Mouse (Mus musculus): ENCODE measurements around the gene Maz. TPM values are rescaled to one million over a fixed set of nuclear protein-coding genes. Genes with fewer than 3 reads are reported as not detected.
A peak's percentile ranks its signal among the peaks of the same experiment; 100 is the strongest.

The Maz gene
- polyA plus RNA-seq, 1 experiment from 2014 or later = 57.9 TPM

- Histone ChIP-seq H3K9me3 (ENCODE audit: control insufficient read depth, low read length) (no peaks in the 10 kb centered on the region), H3K36me3 (ENCODE audit: control insufficient read depth, insufficient read depth) (peaks cover 11% of the 10 kb centered on the region; the same call in 1 of the 2 replicates), H3K27ac (ENCODE audit: low read length) (no peak overlapping the region), H3K4me1 (replicated peaks; ENCODE audit: control insufficient read depth, insufficient read depth, low read length) (peaks cover 32% of the 10 kb centered on the region), H3K4me3 (replicated peaks; ENCODE audit: low read length) (no peak overlapping the region), H3K4me2 (ENCODE audit: low read length) (no peak overlapping the region), H3K9ac (replicated peaks; ENCODE audit: low read depth, low read length) (no peak overlapping the region), H3K27me3 (replicated peaks; ENCODE audit: control insufficient read depth, insufficient read depth, low read length) (no peaks in the 10 kb centered on the region)
- ATAC-seq = no peak
- 84% methylated on average over 2 of the region's 2 CpGs for WGBS
Observed at GRCm38 (mm10) chr7:127011717-127012116, 15.1 kb downstream of the Maz start.

GRCm38 (mm10) chr7:127011051-127011450 is 15.8 kb downstream of the Maz start:
- no peaks in the 10 kb centered on the region for H3K27me3 ChIP-seq (replicated peaks; ENCODE audit: control insufficient read depth, insufficient read depth, low read length)
- no peak overlapping the region for H3K4me2 ChIP-seq (ENCODE audit: low read length)
- H3K9ac ChIP-seq (replicated peaks; ENCODE audit: low read depth, low read length) = no peak overlapping the region
- no peak overlapping the region for H3K27ac ChIP-seq (ENCODE audit: low read length)
- no peak overlapping the region for H3K4me3 ChIP-seq (replicated peaks; ENCODE audit: low read length)
- H3K36me3 ChIP-seq (ENCODE audit: control insufficient read depth, insufficient read depth) = peaks cover 11% of the 10 kb centered on the region; the same call in 1 of the 2 replicates
- H3K4me1 ChIP-seq (replicated peaks; ENCODE audit: control insufficient read depth, insufficient read depth, low read length) = peaks cover 30% of the 10 kb centered on the region
- WGBS = 95% methylated on average over 2 of the region's 2 CpGs
- no peak for ATAC-seq
- no peaks in the 10 kb centered on the region for H3K9me3 ChIP-seq (ENCODE audit: control insufficient read depth, low read length)

GRCm38 (mm10) chr7:127009307-127010085 is 17.3 kb downstream of the Maz start:
- no peaks in the 10 kb centered on the region for H3K9me3 ChIP-seq (ENCODE audit: control insufficient read depth, low read length)
- H3K27me3 ChIP-seq (replicated peaks; ENCODE audit: control insufficient read depth, insufficient read depth, low read length) = no peaks in the 10 kb centered on the region
- H3K36me3 ChIP-seq (ENCODE audit: control insufficient read depth, insufficient read depth) = peaks cover 8% of the 10 kb centered on the region; the same call in 1 of the 2 replicates
- H3K4me2 ChIP-seq (ENCODE audit: low read length) = no peak overlapping the region
- no peak overlapping the region; the same call in 1 of the 2 replicates for H3K9ac ChIP-seq (replicated peaks; ENCODE audit: low read depth, low read length)
- H3K27ac ChIP-seq (ENCODE audit: low read length) = peak overlapping the region; percentile 91
- 75% methylated on average over 17 of the region's 17 CpGs for WGBS
- peaks cover 18% of the 10 kb centered on the region for H3K4me1 ChIP-seq (replicated peaks; ENCODE audit: control insufficient read depth, insufficient read depth, low read length)
- no peak overlapping the region for H3K4me3 ChIP-seq (replicated peaks; ENCODE audit: low read length)
- 0 out of 2 replicates have a peak, but pooled peaks have one; percentile 11 for ATAC-seq

GRCm38 (mm10) chr7:127008239-127009019 is 18.4 kb downstream of the Maz start:
- 62% methylated on average over 9 of the region's 9 CpGs for WGBS
- ATAC-seq = peak; percentile 91
- H3K4me2 ChIP-seq (ENCODE audit: low read length) = no peak overlapping the region
- H3K9ac ChIP-seq (replicated peaks; ENCODE audit: low read depth, low read length) = 0 out of 2 replicates have a peak overlapping the region, but pooled peaks have one; percentile 19
- peaks cover 4% of the 10 kb centered on the region; the same call in 1 of the 2 replicates for H3K36me3 ChIP-seq (ENCODE audit: control insufficient read depth, insufficient read depth)
- no peaks in the 10 kb centered on the region for H3K9me3 ChIP-seq (ENCODE audit: control insufficient read depth, low read length)
- no peak overlapping the region for H3K4me3 ChIP-seq (replicated peaks; ENCODE audit: low read length)
- no peaks in the 10 kb centered on the region for H3K27me3 ChIP-seq (replicated peaks; ENCODE audit: control insufficient read depth, insufficient read depth, low read length)
- H3K4me1 ChIP-seq (replicated peaks; ENCODE audit: control insufficient read depth, insufficient read depth, low read length) = peaks cover 13% of the 10 kb centered on the region
- H3K27ac ChIP-seq (ENCODE audit: low read length) = peak overlapping the region; percentile 91

GRCm38 (mm10) chr7:127007313-127008024 is 19.4 kb downstream of the Maz start:
- no peak overlapping the region for H3K4me3 ChIP-seq (replicated peaks; ENCODE audit: low read length)
- peak overlapping the region; percentile 39; the same call in 1 of the 2 replicates for H3K27ac ChIP-seq (ENCODE audit: low read length)
- no peak for ATAC-seq
- H3K36me3 ChIP-seq (ENCODE audit: control insufficient read depth, insufficient read depth) = no peaks in the 10 kb centered on the region
- H3K9ac ChIP-seq (replicated peaks; ENCODE audit: low read depth, low read length) = no peak overlapping the region
- no peak overlapping the region for H3K4me2 ChIP-seq (ENCODE audit: low read length)
- peaks cover 13% of the 10 kb centered on the region for H3K4me1 ChIP-seq (replicated peaks; ENCODE audit: control insufficient read depth, insufficient read depth, low read length)
- no peaks in the 10 kb centered on the region for H3K9me3 ChIP-seq (ENCODE audit: control insufficient read depth, low read length)
- no peaks in the 10 kb centered on the region for H3K27me3 ChIP-seq (replicated peaks; ENCODE audit: control insufficient read depth, insufficient read depth, low read length)
- WGBS = 84% methylated on average over 6 of the region's 6 CpGs

- no peaks in the 10 kb centered on the region for H3K27me3 ChIP-seq (replicated peaks; ENCODE audit: control insufficient read depth, insufficient read depth, low read length)
- no peak overlapping the region for H3K9ac ChIP-seq (replicated peaks; ENCODE audit: low read depth, low read length)
- H3K9me3 ChIP-seq (ENCODE audit: control insufficient read depth, low read length) = no peaks in the 10 kb centered on the region
- 89% methylated on average over 4 of the region's 4 CpGs for WGBS
- H3K4me1 ChIP-seq (replicated peaks; ENCODE audit: control insufficient read depth, insufficient read depth, low read length) = peaks cover 13% of the 10 kb centered on the region
- H3K36me3 ChIP-seq (ENCODE audit: control insufficient read depth, insufficient read depth) = no peaks in the 10 kb centered on the region
- H3K4me3 ChIP-seq (replicated peaks; ENCODE audit: low read length) = no peak overlapping the region
- no peak overlapping the region for H3K4me2 ChIP-seq (ENCODE audit: low read length)
- ATAC-seq = no peak
- H3K27ac ChIP-seq (ENCODE audit: low read length) = no peak overlapping the region
Observed at GRCm38 (mm10) chr7:127004122-127004875, 22.5 kb downstream of the Maz start.

GRCm38 (mm10) chr7:127003620-127004019 is 23.2 kb downstream of the Maz start:
- no peaks in the 10 kb centered on the region for H3K9me3 ChIP-seq (ENCODE audit: control insufficient read depth, low read length)
- ATAC-seq = no peak
- H3K36me3 ChIP-seq (ENCODE audit: control insufficient read depth, insufficient read depth) = no peaks in the 10 kb centered on the region
- H3K4me2 ChIP-seq (ENCODE audit: low read length) = no peak overlapping the region
- 86% methylated on average over 5 of the region's 5 CpGs for WGBS
- H3K4me3 ChIP-seq (replicated peaks; ENCODE audit: low read length) = no peak overlapping the region
- no peak overlapping the region for H3K27ac ChIP-seq (ENCODE audit: low read length)
- peaks cover 8% of the 10 kb centered on the region for H3K4me1 ChIP-seq (replicated peaks; ENCODE audit: control insufficient read depth, insufficient read depth, low read length)
- H3K9ac ChIP-seq (replicated peaks; ENCODE audit: low read depth, low read length) = no peak overlapping the region
- H3K27me3 ChIP-seq (replicated peaks; ENCODE audit: control insufficient read depth, insufficient read depth, low read length) = no peaks in the 10 kb centered on the region

GRCm38 (mm10) chr7:126999568-126999967 is 27.3 kb downstream of the Maz start:
- Histone ChIP-seq H3K4me3 (replicated peaks; ENCODE audit: low read length) (no peak overlapping the region), H3K4me1 (replicated peaks; ENCODE audit: control insufficient read depth, insufficient read depth, low read length) (no peaks in the 10 kb centered on the region), H3K27me3 (replicated peaks; ENCODE audit: control insufficient read depth, insufficient read depth, low read length) (no peaks in the 10 kb centered on the region), H3K9ac (replicated peaks; ENCODE audit: low read depth, low read length) (no peak overlapping the region), H3K36me3 (ENCODE audit: control insufficient read depth, insufficient read depth) (no peaks in the 10 kb centered on the region), H3K4me2 (ENCODE audit: low read length) (no peak overlapping the region), H3K27ac (ENCODE audit: low read length) (no peak overlapping the region), H3K9me3 (ENCODE audit: control insufficient read depth, low read length) (no peaks in the 10 kb centered on the region)
- no peak for ATAC-seq
- 91% methylated on average over 10 of the region's 10 CpGs for WGBS
